Mouse (Mus musculus) embryonic facial prominence, embryonic 11.5 days (tissue): Measurements from ENCODE around the gene Tubgcp2. TPM values are rescaled to one million over a fixed set of nuclear protein-coding genes. Genes with fewer than 3 reads are reported as not detected.

Experiments used
- ATAC-seq: fragments of 200-750 bp; cut with Nextera tagmentation; replicated peaks from 2 replicates; pipeline ENCODE4 v1.8.0; 2017; ENCODE audit warnings: low read depth; ENCODE audit not compliant: insufficient number of reproducible peaks, low FRiP score, low TSS enrichment
- DNase-seq: peaks from one replicate; pipeline ENCODE4 v3.0.0-alpha.2; 2015; ENCODE audit warnings: low spot score
- H3K27ac ChIP-seq: fragments of 300-500 bp; sonication (generic); replicated peaks from 2 replicates; pipeline ENCODE4 v1.5.1; 2014; ENCODE audit warnings: mild to moderate bottlenecking, low read depth, low read length, control low read depth
- H3K27me3 ChIP-seq: fragments of 300-500 bp; sonication (generic); 2 replicates; pipeline ENCODE4 v1.6.1; 2014; ENCODE audit warnings: mild to moderate bottlenecking, low read length, moderate library complexity, mixed read lengths; ENCODE audit not compliant: control insufficient read depth, insufficient read depth
- H3K36me3 ChIP-seq: fragments of 300-500 bp; sonication (generic); replicated peaks from 2 replicates; pipeline ENCODE4 v1.6.1; 2014; ENCODE audit warnings: low read depth, mild to moderate bottlenecking, low read length, moderate library complexity, mixed read lengths; ENCODE audit not compliant: control insufficient read depth, insufficient read depth
- H3K4me1 ChIP-seq: fragments of 300-500 bp; sonication (generic); 2 replicates; pipeline ENCODE4 v1.6.1; 2014; ENCODE audit warnings: low read length, mixed read lengths; ENCODE audit not compliant: control insufficient read depth, insufficient read depth
- H3K4me2 ChIP-seq: fragments of 300-500 bp; sonication (generic); 2 replicates; pipeline ENCODE4 v1.6.1; 2014; ENCODE audit warnings: low read depth, mild to moderate bottlenecking, control low read depth, low read length, moderate library complexity
- H3K4me3 ChIP-seq: fragments of 300-500 bp; sonication (generic); 2 replicates; pipeline ENCODE4 v1.5.1; 2014; ENCODE audit warnings: low read depth, low read length, control low read depth
- H3K9ac ChIP-seq: fragments of 300-500 bp; sonication (generic); replicated peaks from 2 replicates; pipeline ENCODE4 v1.6.1; 2014; ENCODE audit warnings: mild to moderate bottlenecking, control low read depth, low read length
- H3K9me3 ChIP-seq: fragments of 300-500 bp; sonication (generic); replicated peaks from 2 replicates; pipeline ENCODE4 v1.6.1; 2016; ENCODE audit warnings: mild to moderate bottlenecking, low read length, inconsistent platforms, mixed read lengths; ENCODE audit not compliant: control insufficient read depth
- WGBS: fragments of 180-500 bp; shearing (Covaris S2); extraction: QIAGEN DNeasy Blood & Tissue Kit; methylation state at CpG from one replicate; pipeline ENCODE4 v1.1.7; 2014; 5-methylcytosine and 5-hydroxymethylcytosine counted together
- polyA plus RNA-seq: library from polyadenylated mRNA; unstranded; fragments of >200 nt; fragmentation: Nextera tagmentation; extraction: Ambion mirVana; gene quantifications from 2 replicates; pipeline ENCODE4 v1.2.1, GENCODE M21; 2014

Tubgcp2 gene
- polyA plus RNA-seq, 1 experiment from 2014 or later: 75.7 TPM

GRCm38 (mm10) chr7:140057413-140058407 lies 21.2 kb upstream of the Tubgcp2 start:
- H3K27ac ChIP-seq: 0 out of 2 replicates have a peak overlapping the region, but pooled peaks have one; percentile 13
- WGBS: 3% methylated on average over 53 of the region's 53 CpGs
- no peaks in the 10 kb centered on the region for H3K36me3 ChIP-seq
- no peaks in the 10 kb centered on the region for H3K9me3 ChIP-seq
- H3K9ac ChIP-seq: peak overlapping the region; percentile 81
- peak overlapping the region; percentile 82 for H3K4me2 ChIP-seq
- peak overlapping the region; percentile 41 for H3K4me3 ChIP-seq
- 0 out of 2 replicates have a peak, but pooled peaks cover 4% of the 10 kb centered on the region for H3K4me1 ChIP-seq
- peaks cover 45% of the 10 kb centered on the region for H3K27me3 ChIP-seq
- DNase-seq (peak; percentile 81), ATAC-seq (peak; percentile 68)

GRCm38 (mm10) chr7:140054124-140054523 lies 17.7 kb upstream of the Tubgcp2 start:
- no peak for DNase-seq
- H3K9ac ChIP-seq: no peak overlapping the region
- no peaks in the 10 kb centered on the region for H3K9me3 ChIP-seq
- no peak for ATAC-seq
- H3K36me3 ChIP-seq: no peaks in the 10 kb centered on the region
- WGBS: 77% methylated on average over 4 of the region's 4 CpGs
- no peak overlapping the region for H3K27ac ChIP-seq
- H3K4me3 ChIP-seq: no peak overlapping the region
- H3K4me2 ChIP-seq: no peak overlapping the region
- peaks cover 32% of the 10 kb centered on the region for H3K27me3 ChIP-seq
- H3K4me1 ChIP-seq: peaks cover 2% of the 10 kb centered on the region; the same call in 1 of the 2 replicates

GRCm38 (mm10) chr7:140049115-140049689 lies 12.7 kb upstream of the Tubgcp2 start:
- 1% methylated on average over 34 of the region's 34 CpGs for WGBS
- DNase-seq: peak; percentile 55
- peak overlapping the region; percentile 31 for H3K4me3 ChIP-seq
- H3K4me2 ChIP-seq: peak overlapping the region; percentile 57
- no peaks in the 10 kb centered on the region for H3K36me3 ChIP-seq
- peak; percentile 64 for ATAC-seq
- H3K4me1 ChIP-seq: peaks cover 7% of the 10 kb centered on the region; the same call in 1 of the 2 replicates
- no peaks in the 10 kb centered on the region for H3K9me3 ChIP-seq
- no peak overlapping the region for H3K9ac ChIP-seq
- no peak overlapping the region for H3K27ac ChIP-seq
- H3K27me3 ChIP-seq: peaks cover 60% of the 10 kb centered on the region

GRCm38 (mm10) chr7:140048361-140049114 lies 12.1 kb upstream of the Tubgcp2 start, which contains the start of gene Msx3:
Msx3 (minus strand) TSS chr7:140049089.
- no peaks in the 10 kb centered on the region for H3K36me3 ChIP-seq
- 0 out of 2 replicates have a peak within 1 kb of the TSS, but pooled peaks have one; percentile 13 for H3K9ac ChIP-seq
- H3K4me2 ChIP-seq: peak within 1 kb of the TSS; percentile 57
- peaks cover 60% of the 10 kb centered on the region for H3K27me3 ChIP-seq
- under 1% methylated on average over 56 of the region's 56 CpGs for WGBS
- peaks cover 7% of the 10 kb centered on the region; the same call in 1 of the 2 replicates for H3K4me1 ChIP-seq
- DNase-seq: peak; percentile 18
- peak within 1 kb of the TSS; percentile 31 for H3K4me3 ChIP-seq
- no peak within 1 kb of the TSS for H3K27ac ChIP-seq
- H3K9me3 ChIP-seq: no peaks in the 10 kb centered on the region
- peak; percentile 63 for ATAC-seq

GRCm38 (mm10) chr7:140047811-140048311 lies 11.4 kb upstream of the Tubgcp2 start:
- no peak for ATAC-seq
- Histone ChIP-seq H3K4me1 (peaks cover 7% of the 10 kb centered on the region; the same call in 1 of the 2 replicates), H3K4me2 (peak overlapping the region; percentile 39), H3K27me3 (peaks cover 60% of the 10 kb centered on the region), H3K4me3 (peak overlapping the region; percentile 31), H3K9ac (peak overlapping the region; percentile 19), H3K9me3 (no peaks in the 10 kb centered on the region), H3K36me3 (no peaks in the 10 kb centered on the region), H3K27ac (no peak overlapping the region)
- peak; percentile 38 for DNase-seq
- under 1% methylated on average over 33 of the region's 33 CpGs for WGBS

- H3K36me3 ChIP-seq: no peaks in the 10 kb centered on the region
- no peak overlapping the region for H3K4me2 ChIP-seq
- 73% methylated on average over 4 of the region's 4 CpGs for WGBS
- H3K27me3 ChIP-seq: peaks cover 50% of the 10 kb centered on the region
- H3K9me3 ChIP-seq: no peaks in the 10 kb centered on the region
- H3K9ac ChIP-seq: no peak overlapping the region
- peaks cover 7% of the 10 kb centered on the region; the same call in 1 of the 2 replicates for H3K4me1 ChIP-seq
- DNase-seq (no peak), ATAC-seq (no peak)
- no peak overlapping the region for H3K4me3 ChIP-seq
- H3K27ac ChIP-seq: no peak overlapping the region
Observed at GRCm38 (mm10) chr7:140045546-140045945, 9.1 kb upstream of the Tubgcp2 start.

GRCm38 (mm10) chr7:140042728-140043127 lies 6.3 kb upstream of the Tubgcp2 start:
- no peak for ATAC-seq
- Histone ChIP-seq H3K4me2 (no peak overlapping the region), H3K27me3 (peaks cover 27% of the 10 kb centered on the region), H3K4me3 (no peak overlapping the region), H3K9me3 (no peaks in the 10 kb centered on the region), H3K9ac (no peak overlapping the region), H3K36me3 (no peaks in the 10 kb centered on the region), H3K4me1 (no peaks in the 10 kb centered on the region; the same call in 1 of the 2 replicates), H3K27ac (no peak overlapping the region)
- DNase-seq: no peak
- WGBS: 60% methylated on average over 3 of the region's 3 CpGs
